Mouse (Mus musculus): ENCODE measurements at regions not wholly inside any gene's neighbourhood (a gene's known extent, or its start where the extent isn't known, plus 50 kb on each side); places are given as distances from the start of the nearest gene placed in this dataset.
A peak's percentile ranks its signal among the peaks of the same experiment; 100 is the strongest.
"Not testable (repeated sequence)": the region's sequence is repeated elsewhere in the genome, so short reads cannot be mapped to it uniquely, and the experiment has no call there.

GRCm38 (mm10) chr4:8462414-8462813, 223.6 kb upstream of the Car8 start:
- not testable (repeated sequence) for H3K4me3 ChIP-seq (replicated peaks; ENCODE audit: low read depth, low read length); H3K9me3 ChIP-seq (replicated peaks; ENCODE audit: low read length); H3K27me3 ChIP-seq (ENCODE audit: insufficient read depth, low read length); DNase-seq (ENCODE audit: low spot score); H3K4me2 ChIP-seq (ENCODE audit: low read length); H3K36me3 ChIP-seq (ENCODE audit: insufficient read depth, low read length); H3K4me1 ChIP-seq (replicated peaks; ENCODE audit: insufficient read depth, low read length); H3K27ac ChIP-seq; ATAC-seq (replicated peaks; ENCODE audit: low FRiP score, low read depth); H3K9ac ChIP-seq (ENCODE audit: low read depth, low read length)
- WGBS: 94% methylated on average over 6 of the region's 6 CpGs

- Histone ChIP-seq H3K36me3 (ENCODE audit: insufficient read depth, low read length) (no peaks in the 10 kb centered on the region), H3K9ac (ENCODE audit: low read depth, low read length) (no peak overlapping the region), H3K27me3 (ENCODE audit: insufficient read depth, low read length) (no peaks in the 10 kb centered on the region), H3K27ac (no peak overlapping the region), H3K4me1 (replicated peaks; ENCODE audit: insufficient read depth, low read length) (no peaks in the 10 kb centered on the region), H3K4me2 (ENCODE audit: low read length) (no peak overlapping the region), H3K9me3 (replicated peaks; ENCODE audit: low read length) (no peaks in the 10 kb centered on the region), H3K4me3 (replicated peaks; ENCODE audit: low read depth, low read length) (no peak overlapping the region)
- no peak for TF ChIP-seq CTCF (IDR thresholded peaks at IDR 0.05; ENCODE audit: low read depth)
- DNase-seq (ENCODE audit: low spot score) (no peak), ATAC-seq (replicated peaks; ENCODE audit: low FRiP score, low read depth) (no peak)
- 89% methylated on average over 2 of the region's 2 CpGs for WGBS
Measured at GRCm38 (mm10) chr4:8454346-8454745, 215.5 kb upstream of the Car8 start.

- Histone ChIP-seq H3K4me2 (ENCODE audit: low read length) (no peak overlapping the region), H3K27me3 (ENCODE audit: insufficient read depth, low read length) (no peaks in the 10 kb centered on the region), H3K9me3 (replicated peaks; ENCODE audit: low read length) (no peaks in the 10 kb centered on the region), H3K9ac (ENCODE audit: low read depth, low read length) (no peak overlapping the region), H3K4me3 (replicated peaks; ENCODE audit: low read depth, low read length) (no peak overlapping the region), H3K4me1 (replicated peaks; ENCODE audit: insufficient read depth, low read length) (no peaks in the 10 kb centered on the region), H3K27ac (no peak overlapping the region), H3K36me3 (ENCODE audit: insufficient read depth, low read length) (no peaks in the 10 kb centered on the region)
- 54% methylated on average over 2 of the region's 2 CpGs for WGBS
- DNase-seq (ENCODE audit: low spot score) (peak; percentile 27), ATAC-seq (replicated peaks; ENCODE audit: low FRiP score, low read depth) (no peak)
- TF ChIP-seq CTCF (IDR thresholded peaks at IDR 0.05; ENCODE audit: low read depth): peak; percentile 73
Measured at GRCm38 (mm10) chr4:8432393-8432792, 193.6 kb upstream of the Car8 start.

- H3K36me3 ChIP-seq (ENCODE audit: insufficient read depth, low read length): no peaks in the 10 kb centered on the region
- no peaks in the 10 kb centered on the region for H3K9me3 ChIP-seq (replicated peaks; ENCODE audit: low read length)
- no peak overlapping the region for H3K9ac ChIP-seq (ENCODE audit: low read depth, low read length)
- WGBS: 14% methylated on average over 1 of the region's 1 CpGs
- DNase-seq (ENCODE audit: low spot score) (no peak), ATAC-seq (replicated peaks; ENCODE audit: low FRiP score, low read depth) (no peak)
- no peak for TF ChIP-seq CTCF (IDR thresholded peaks at IDR 0.05; ENCODE audit: low read depth)
- H3K27me3 ChIP-seq (ENCODE audit: insufficient read depth, low read length): no peaks in the 10 kb centered on the region
- no peaks in the 10 kb centered on the region for H3K4me1 ChIP-seq (replicated peaks; ENCODE audit: insufficient read depth, low read length)
- no peak overlapping the region for H3K4me2 ChIP-seq (ENCODE audit: low read length)
- H3K4me3 ChIP-seq (replicated peaks; ENCODE audit: low read depth, low read length): no peak overlapping the region
- no peak overlapping the region for H3K27ac ChIP-seq
Measured at GRCm38 (mm10) chr4:8431032-8431332, 192.1 kb upstream of the Car8 start.

GRCm38 (mm10) chr4:8430269-8431031, 191.6 kb upstream of the Car8 start:
- no peak for ATAC-seq (replicated peaks; ENCODE audit: low FRiP score, low read depth)
- H3K9me3 ChIP-seq (replicated peaks; ENCODE audit: low read length): no peaks in the 10 kb centered on the region
- DNase-seq (ENCODE audit: low spot score): peak; percentile 9
- WGBS: 83% methylated on average over 4 of the region's 4 CpGs
- H3K27me3 ChIP-seq (ENCODE audit: insufficient read depth, low read length): no peaks in the 10 kb centered on the region
- no peaks in the 10 kb centered on the region for H3K36me3 ChIP-seq (ENCODE audit: insufficient read depth, low read length)
- H3K4me1 ChIP-seq (replicated peaks; ENCODE audit: insufficient read depth, low read length): no peaks in the 10 kb centered on the region
- TF ChIP-seq CTCF (IDR thresholded peaks at IDR 0.05; ENCODE audit: low read depth): no peak
- no peak overlapping the region for H3K9ac ChIP-seq (ENCODE audit: low read depth, low read length)
- no peak overlapping the region for H3K4me2 ChIP-seq (ENCODE audit: low read length)
- no peak overlapping the region for H3K4me3 ChIP-seq (replicated peaks; ENCODE audit: low read depth, low read length)
- no peak overlapping the region for H3K27ac ChIP-seq

- Histone ChIP-seq H3K4me2 (ENCODE audit: low read length) (no peak overlapping the region), H3K9me3 (replicated peaks; ENCODE audit: low read length) (no peaks in the 10 kb centered on the region), H3K4me1 (replicated peaks; ENCODE audit: insufficient read depth, low read length) (no peaks in the 10 kb centered on the region), H3K4me3 (replicated peaks; ENCODE audit: low read depth, low read length) (no peak overlapping the region), H3K9ac (ENCODE audit: low read depth, low read length) (no peak overlapping the region), H3K27ac (no peak overlapping the region), H3K36me3 (ENCODE audit: insufficient read depth, low read length) (no peaks in the 10 kb centered on the region), H3K27me3 (ENCODE audit: insufficient read depth, low read length) (no peaks in the 10 kb centered on the region)
- no peak for TF ChIP-seq CTCF (IDR thresholded peaks at IDR 0.05; ENCODE audit: low read depth)
- ATAC-seq (replicated peaks; ENCODE audit: low FRiP score, low read depth): no peak
- 53% methylated on average over 5 of the region's 5 CpGs for WGBS
- DNase-seq (ENCODE audit: low spot score): no peak
Measured at GRCm38 (mm10) chr4:8429771-8430170, 190.9 kb upstream of the Car8 start.
